Mouse (Mus musculus) midbrain, embryonic 12.5 days (tissue): ENCODE measurements around the gene Gm20388. TPM values are rescaled to one million over a fixed set of nuclear protein-coding genes. Genes with fewer than 3 reads are reported as not detected.
"Not testable (repeated sequence)": the region's sequence is repeated elsewhere in the genome, so short reads cannot be mapped to it uniquely, and the experiment has no call there.

Experiments
- ATAC-seq: fragments of 200-750 bp; cut with Nextera tagmentation; 2 replicates; pipeline ENCODE4 v1.8.0; 2017; ENCODE audit warnings: low read depth, moderate TSS enrichment, moderate library complexity; ENCODE audit not compliant: low FRiP score
- H3K27ac ChIP-seq: fragments of 300-500 bp; sonication (generic); replicated peaks from 2 replicates; pipeline ENCODE4 v1.5.1; 2016; ENCODE audit warnings: mild to moderate bottlenecking
- H3K27me3 ChIP-seq: fragments of 300-500 bp; sonication (generic); 2 replicates; pipeline ENCODE4 v1.6.1; 2016; ENCODE audit warnings: mild to moderate bottlenecking
- H3K36me3 ChIP-seq: fragments of 300-500 bp; sonication (generic); 2 replicates; pipeline ENCODE4 v1.6.1; 2016
- H3K4me1 ChIP-seq: fragments of 300-500 bp; sonication (generic); 2 replicates; pipeline ENCODE4 v1.6.1; 2016
- H3K4me2 ChIP-seq: fragments of 300-500 bp; sonication (generic); replicated peaks from 2 replicates; pipeline ENCODE4 v1.6.1; 2016; ENCODE audit warnings: mild to moderate bottlenecking, moderate library complexity
- H3K4me3 ChIP-seq: fragments of 300-500 bp; sonication (generic); 2 replicates; pipeline ENCODE4 v1.5.1; 2016; ENCODE audit warnings: mild to moderate bottlenecking
- H3K9ac ChIP-seq: fragments of 300-500 bp; sonication (generic); replicated peaks from 2 replicates; pipeline ENCODE4 v1.6.1; 2016; ENCODE audit warnings: mild to moderate bottlenecking, moderate library complexity
- H3K9me3 ChIP-seq: fragments of 300-500 bp; sonication (generic); 2 replicates; pipeline ENCODE4 v1.6.1; 2016; ENCODE audit warnings: mild to moderate bottlenecking
- WGBS: fragments of 180-500 bp; shearing (Covaris S2); methylation state at CpG from one replicate; pipeline ENCODE4 v1.1.7; 2016; 5-methylcytosine and 5-hydroxymethylcytosine counted together
- polyA plus RNA-seq: library from polyadenylated mRNA; unstranded; fragments of >200 nt; fragmentation: Nextera tagmentation; extraction: Ambion mirVana; gene quantifications from 2 replicates; pipeline ENCODE4 v1.2.1, GENCODE M21; 2016

The Gm20388 gene
- polyA plus RNA-seq, 1 experiment from 2014 or later, result not detected

DNA sequence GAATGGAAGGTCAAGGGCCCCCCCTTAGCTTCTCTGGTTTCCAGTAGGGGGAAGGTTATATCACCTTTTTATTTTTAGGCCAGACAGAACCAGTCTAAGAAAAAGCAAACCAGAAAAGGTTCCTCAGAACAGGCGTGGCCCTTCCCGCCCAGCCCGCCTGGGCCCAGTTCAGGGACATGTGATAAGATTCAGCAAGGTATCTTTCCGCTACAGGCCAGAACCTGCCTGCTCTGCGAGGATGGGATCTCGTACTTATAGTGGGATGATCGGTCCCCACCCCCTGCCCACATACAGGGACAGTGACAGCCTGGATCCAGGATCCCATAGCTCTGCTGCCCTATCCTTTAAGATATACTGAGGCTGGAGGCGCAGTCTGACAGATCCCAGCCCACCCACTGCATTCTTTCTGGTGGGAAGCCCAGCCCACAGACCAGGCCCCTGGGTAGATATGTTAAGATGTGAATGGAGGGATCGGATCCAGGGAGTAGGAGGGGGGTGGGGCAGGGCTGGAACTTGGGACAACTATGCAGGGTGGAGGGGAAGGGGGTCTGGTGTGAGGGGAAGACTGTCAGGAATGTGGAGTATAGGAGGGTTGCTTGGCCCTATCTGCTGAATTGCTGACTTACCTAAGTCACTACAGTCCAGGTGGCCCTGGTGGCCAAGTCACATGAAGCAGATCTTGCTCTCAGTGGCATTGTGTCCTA, 3245.6 kb downstream of the Gm20388 start:
- ATAC-seq, result no peak
- Histone ChIP-seq H3K9ac (no peak overlapping the region), H3K36me3 (no peaks in the 10 kb centered on the region), H3K4me2 (no peak overlapping the region), H3K9me3 (no peaks in the 10 kb centered on the region), H3K4me3 (no peak overlapping the region), H3K27ac (no peak overlapping the region), H3K27me3 (no peaks in the 10 kb centered on the region), H3K4me1 (peaks cover 9% of the 10 kb centered on the region; the same call in 1 of the 2 replicates)
- 74% methylated on average over 9 of the region's 9 CpGs for WGBS

GRCm38 (mm10) chr8:123157888-123158465, 3247.3 kb downstream of the Gm20388 start, which contains the start of gene Sult5a1:
Sult5a1 (minus strand) TSS chr8:123158315.
- no peak within 1 kb of the TSS; the same call in 1 of the 2 replicates for H3K4me2 ChIP-seq
- ATAC-seq, result no peak
- H3K27ac ChIP-seq, result no peak within 1 kb of the TSS
- H3K27me3 ChIP-seq, result no peaks in the 10 kb centered on the region
- H3K4me3 ChIP-seq, result no peak within 1 kb of the TSS; the same call in 1 of the 2 replicates
- H3K9ac ChIP-seq, result no peak within 1 kb of the TSS
- H3K4me1 ChIP-seq, result peaks cover 9% of the 10 kb centered on the region; the same call in 1 of the 2 replicates
- no peaks in the 10 kb centered on the region for H3K36me3 ChIP-seq
- no peaks in the 10 kb centered on the region for H3K9me3 ChIP-seq
- WGBS, result 36% methylated on average over 13 of the region's 13 CpGs

DNA sequence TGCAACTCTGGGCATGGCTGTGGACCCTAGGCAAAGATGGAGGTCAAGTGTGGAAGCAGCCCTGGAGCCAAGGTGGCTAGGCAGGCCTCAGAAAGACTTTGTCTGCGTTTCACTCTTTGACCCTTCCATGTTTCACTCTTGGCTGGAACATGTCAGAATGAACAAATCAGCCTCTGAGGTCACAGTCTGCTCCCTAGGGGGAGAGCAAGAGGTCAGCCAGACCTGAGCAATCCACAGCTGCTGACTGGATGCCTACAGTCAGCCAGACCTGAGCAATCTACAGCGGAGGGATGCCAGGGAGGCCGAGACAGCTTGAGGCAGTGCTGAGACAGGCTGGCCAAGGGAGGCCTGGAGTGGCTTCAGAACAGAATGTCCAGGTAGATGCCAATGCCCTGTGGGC, 3270.8 kb downstream of the Gm20388 start:
- Histone ChIP-seq H3K4me1 (no peaks in the 10 kb centered on the region), H3K27me3 (no peaks in the 10 kb centered on the region), H3K36me3 (no peaks in the 10 kb centered on the region), H3K4me3 (no peak overlapping the region), H3K27ac (no peak overlapping the region), H3K9me3 (peaks cover 15% of the 10 kb centered on the region), H3K4me2 (no peak overlapping the region), H3K9ac (no peak overlapping the region)
- no peak for ATAC-seq
- 68% methylated on average over 3 of the region's 3 CpGs for WGBS

DNA sequence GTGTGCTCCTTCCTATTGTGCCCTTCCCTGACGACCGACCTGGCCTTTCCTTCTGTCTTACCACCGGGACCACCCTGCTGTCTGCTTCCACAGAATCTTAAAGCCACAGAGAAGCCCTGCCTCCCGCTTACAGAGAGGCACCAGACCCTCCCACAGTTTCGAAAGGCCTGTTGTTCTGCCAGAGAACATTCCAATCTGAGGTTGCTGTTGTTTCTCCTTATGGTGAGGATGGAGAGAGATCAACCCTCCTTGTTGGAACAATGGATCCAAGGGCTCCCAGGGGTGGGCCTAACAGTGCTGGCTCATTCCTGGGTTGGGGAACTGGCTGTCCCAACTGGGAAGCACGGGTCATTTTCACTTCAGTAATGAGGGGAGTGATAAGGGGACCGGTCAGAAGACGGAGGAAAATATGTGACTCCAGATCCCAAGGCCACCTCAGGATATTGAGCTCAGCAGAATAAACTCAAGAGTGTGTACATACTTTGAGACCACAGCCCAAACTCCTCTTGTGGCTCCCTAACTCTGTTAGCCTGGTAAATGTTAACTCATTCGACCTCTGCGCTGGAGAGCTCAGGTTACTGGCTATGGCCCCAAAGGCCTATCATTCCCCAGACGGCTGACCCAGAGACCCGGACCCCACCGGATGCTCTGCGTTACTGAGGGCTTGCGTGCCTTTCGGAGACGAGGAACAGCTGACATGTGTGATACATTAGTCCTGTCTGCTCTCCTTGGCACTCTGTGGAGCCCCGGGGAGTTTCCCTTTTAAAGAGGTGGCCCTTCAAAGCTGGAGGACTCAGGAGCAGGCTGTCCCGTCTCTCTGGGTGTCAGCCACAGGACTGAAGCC, 3275.1 kb downstream of the Gm20388 start, which contains the start of gene Dpep1:
Dpep1 (plus strand) TSS at position 677 of the 844 bp plus-strand sequence.
- ATAC-seq, result no peak
- no peak within 1 kb of the TSS for H3K27ac ChIP-seq
- H3K4me2 ChIP-seq, result no peak within 1 kb of the TSS
- H3K9ac ChIP-seq, result no peak within 1 kb of the TSS
- no peaks in the 10 kb centered on the region for H3K9me3 ChIP-seq
- no peak within 1 kb of the TSS for H3K4me3 ChIP-seq
- 51% methylated on average over 19 of the region's 19 CpGs for WGBS
- H3K27me3 ChIP-seq, result no peaks in the 10 kb centered on the region; the same call in 1 of the 2 replicates
- H3K4me1 ChIP-seq, result 0 out of 2 replicates have a peak, but pooled peaks cover 2% of the 10 kb centered on the region
- H3K36me3 ChIP-seq, result no peaks in the 10 kb centered on the region

DNA sequence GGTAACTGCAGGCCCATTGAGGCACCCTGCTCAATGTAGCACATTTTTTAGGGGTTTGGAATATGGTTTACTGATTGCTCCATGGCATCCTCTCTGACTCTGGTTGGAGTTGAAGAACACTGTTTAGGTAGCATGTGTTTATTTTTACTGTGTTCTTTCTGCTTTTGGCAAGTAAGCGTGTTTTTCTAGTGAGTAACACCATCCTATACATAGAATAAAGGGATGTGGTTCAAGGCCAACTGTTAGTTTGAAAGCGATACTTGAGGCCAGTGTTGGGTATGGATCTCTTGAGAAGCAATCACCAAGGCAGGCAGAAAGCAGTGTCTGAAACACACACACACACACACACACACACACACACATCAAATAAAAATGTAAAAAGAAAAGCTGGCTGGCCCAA, 3277.4 kb downstream of the Gm20388 start:
- 0 out of 2 replicates have a peak, but pooled peaks cover 2% of the 10 kb centered on the region for H3K4me1 ChIP-seq
- no peak overlapping the region for H3K9ac ChIP-seq
- ATAC-seq, result no peak
- no peak overlapping the region for H3K4me3 ChIP-seq
- H3K9me3 ChIP-seq, result no peaks in the 10 kb centered on the region
- WGBS, result 85% methylated on average over 2 of the region's 2 CpGs
- no peak overlapping the region for H3K4me2 ChIP-seq
- H3K36me3 ChIP-seq, result no peaks in the 10 kb centered on the region
- no peak overlapping the region for H3K27ac ChIP-seq
- no peaks in the 10 kb centered on the region; the same call in 1 of the 2 replicates for H3K27me3 ChIP-seq

GRCm38 (mm10) chr8:123188841-123189240, 3278.2 kb downstream of the Gm20388 start:
- Histone ChIP-seq H3K9me3 (no peaks in the 10 kb centered on the region), H3K27me3 (no peaks in the 10 kb centered on the region; the same call in 1 of the 2 replicates), H3K36me3 (no peaks in the 10 kb centered on the region), H3K4me3 (no peak overlapping the region), H3K27ac (no peak overlapping the region), H3K9ac (no peak overlapping the region), H3K4me2 (no peak overlapping the region), H3K4me1 (0 out of 2 replicates have a peak, but pooled peaks cover 2% of the 10 kb centered on the region)
- WGBS, result 81% methylated on average over 7 of the region's 7 CpGs
- no peak for ATAC-seq

GRCm38 (mm10) chr8:123190678-123191077, 3280.0 kb downstream of the Gm20388 start:
- 0 out of 2 replicates have a peak, but pooled peaks cover 2% of the 10 kb centered on the region for H3K4me1 ChIP-seq
- H3K27me3 ChIP-seq, result no peaks in the 10 kb centered on the region; the same call in 1 of the 2 replicates
- no peaks in the 10 kb centered on the region for H3K36me3 ChIP-seq
- ATAC-seq, result no peak
- WGBS, result 2% methylated on average over 9 of the region's 9 CpGs
- H3K9ac ChIP-seq, result no peak overlapping the region
- peak overlapping the region; percentile 13; the same call in 1 of the 2 replicates for H3K4me2 ChIP-seq
- H3K4me3 ChIP-seq, result no peak overlapping the region
- H3K27ac ChIP-seq, result no peak overlapping the region
- no peaks in the 10 kb centered on the region for H3K9me3 ChIP-seq

- Histone ChIP-seq H3K4me3 (no peak overlapping the region), H3K4me2 (no peak overlapping the region), H3K27me3 (no peaks in the 10 kb centered on the region; the same call in 1 of the 2 replicates), H3K9me3 (no peaks in the 10 kb centered on the region), H3K4me1 (0 out of 2 replicates have a peak, but pooled peaks cover 2% of the 10 kb centered on the region), H3K36me3 (no peaks in the 10 kb centered on the region), H3K27ac (no peak overlapping the region), H3K9ac (no peak overlapping the region)
- ATAC-seq, result no peak
- WGBS, result 62% methylated on average over 8 of the region's 8 CpGs
Observed at GRCm38 (mm10) chr8:123191908-123192307, 3281.3 kb downstream of the Gm20388 start.

DNA sequence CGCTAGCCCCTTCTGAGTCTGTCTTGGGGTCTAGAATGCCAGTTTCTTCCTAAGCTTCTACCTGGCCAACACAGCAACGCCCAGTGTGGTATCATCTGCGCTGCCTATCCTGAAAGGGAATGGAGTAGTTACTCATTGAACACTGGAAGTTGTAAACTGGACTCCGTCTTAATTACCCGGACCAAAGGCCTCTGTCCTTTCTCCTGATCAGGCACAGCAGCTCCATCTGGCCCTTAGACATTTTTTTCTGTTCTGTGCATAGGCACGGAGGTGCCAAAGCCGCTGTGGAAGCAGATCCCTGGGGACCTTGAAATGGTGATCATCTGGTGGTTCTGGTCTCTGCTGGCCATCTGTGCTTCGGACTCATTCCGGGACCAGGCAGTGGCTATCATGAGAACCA, 3283.1 kb downstream of the Gm20388 start:
- Histone ChIP-seq H3K4me3 (no peak overlapping the region), H3K9me3 (no peaks in the 10 kb centered on the region), H3K4me1 (0 out of 2 replicates have a peak, but pooled peaks cover 2% of the 10 kb centered on the region), H3K36me3 (no peaks in the 10 kb centered on the region), H3K4me2 (no peak overlapping the region), H3K27ac (no peak overlapping the region), H3K27me3 (no peaks in the 10 kb centered on the region; the same call in 1 of the 2 replicates), H3K9ac (no peak overlapping the region)
- WGBS, result 90% methylated on average over 9 of the region's 9 CpGs
- no peak for ATAC-seq

DNA sequence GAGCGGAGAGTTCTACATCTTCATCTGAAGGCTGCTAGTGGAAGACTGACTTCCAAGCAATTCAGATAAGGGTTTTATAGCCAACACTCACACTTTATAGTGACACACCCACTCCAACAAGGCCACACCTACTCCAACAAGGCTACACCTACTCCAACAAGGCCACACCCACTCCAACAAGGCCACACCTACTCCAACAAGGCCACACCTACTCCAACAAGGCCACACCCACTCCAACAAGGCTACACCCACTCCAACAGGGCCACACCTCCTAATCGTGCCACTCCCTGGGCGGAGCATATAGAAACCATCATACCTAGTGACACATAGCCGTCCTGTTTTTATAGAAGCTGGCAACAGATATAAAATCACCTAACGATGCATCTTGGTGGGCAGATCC, 3286.4 kb downstream of the Gm20388 start:
- not testable (repeated sequence) for H3K4me3 ChIP-seq, H3K36me3 ChIP-seq, H3K4me2 ChIP-seq, H3K4me1 ChIP-seq, H3K9me3 ChIP-seq, ATAC-seq, H3K27me3 ChIP-seq, H3K9ac ChIP-seq, H3K27ac ChIP-seq
- WGBS, result 80% methylated on average over 5 of the region's 5 CpGs

- Histone ChIP-seq H3K4me1 (no peaks in the 10 kb centered on the region), H3K4me3 (no peak overlapping the region), H3K27me3 (0 out of 2 replicates have a peak, but pooled peaks cover 4% of the 10 kb centered on the region), H3K9ac (no peak overlapping the region), H3K4me2 (no peak overlapping the region), H3K27ac (no peak overlapping the region), H3K9me3 (no peaks in the 10 kb centered on the region), H3K36me3 (peaks cover 4% of the 10 kb centered on the region; the same call in 1 of the 2 replicates)
- WGBS, result 75% methylated on average over 14 of the region's 14 CpGs
- ATAC-seq, result no peak
Observed at GRCm38 (mm10) chr8:123199864-123200263, 3289.2 kb downstream of the Gm20388 start.
